Mouse (Mus musculus) limb, embryonic 12.5 days (tissue): ENCODE measurements around the gene A830005F24Rik. TPM values are rescaled to one million over a fixed set of nuclear protein-coding genes. Genes with fewer than 3 reads are reported as not detected.

Source experiments
- microRNA counts: library from miRNA; unstranded; fragments of <30 nt; microRNA quantifications from one replicate; lab custom pipeline; 2017
- microRNA-seq: library from miRNA; unstranded; fragments of <30 nt; microRNA quantifications from one replicate; pipeline ENCODE4, GENCODE M21; 2017
- polyA plus RNA-seq: library from polyadenylated mRNA; unstranded; fragments of >200 nt; fragmentation: Nextera tagmentation; extraction: Ambion mirVana; gene quantifications from 2 replicates; pipeline ENCODE4 v1.2.1, GENCODE M21; 2016

The A830005F24Rik gene
- polyA plus RNA-seq, 1 experiment from 2014 or later: 2.9 TPM

MicroRNA genes within 50 kb of the gene (microRNA counts, 519-probe panel; counts per million panel counts)
- microRNA mmu-let-7a (lab: Ali Mortazavi, UCI) (6,448 counts per million, percentile 77 among the panel's probes with 10 or more counts), microRNA mmu-let-7d (lab: Ali Mortazavi, UCI) (7,871 counts per million, percentile 88 among the panel's probes with 10 or more counts), microRNA mmu-let-7f (lab: Ali Mortazavi, UCI) (5,324 counts per million, percentile 54 among the panel's probes with 10 or more counts)

Small RNA genes within 50 kb of the gene (microRNA-seq; reads per million reads assigned to microRNA genes)
- gene Gm24111: not detected
- 46.5 reads per million, percentile 43 among the genes with 10 or more reads in this experiment for gene Mirlet7a-1
- gene Mirlet7d: 2,923 reads per million, percentile 86 among the genes with 10 or more reads in this experiment
- gene Mirlet7f-1: not detected

Other genes with a start within 250 kb of the A830005F24Rik start
- gene Zfp169, start 119 bp upstream of the A830005F24Rik start, polyA plus RNA-seq: 4.4 and 5.9 TPM in 2 replicates
- 20.1 and 21.1 TPM in 2 replicates for gene Ptpdc1, start 112.1 kb downstream of the A830005F24Rik start, polyA plus RNA-seq
- gene Barx1, start 149.4 kb downstream of the A830005F24Rik start, polyA plus RNA-seq: 2.7 and 4.8 TPM in 2 replicates